Mouse (Mus musculus) stomach, postnatal 0 days (tissue): ENCODE measurements around the gene Tyms. TPM values are rescaled to one million over a fixed set of nuclear protein-coding genes. Genes with fewer than 3 reads are reported as not detected.
A peak's percentile ranks its signal among the peaks of the same experiment; 100 is the strongest.

Source experiments
- ATAC-seq: fragments of 200-750 bp; cut with Nextera tagmentation; 2 replicates; pipeline ENCODE4 v1.8.0; 2017; ENCODE audit not compliant: low FRiP score, low TSS enrichment
- DNase-seq: peaks from one replicate; pipeline ENCODE4 v3.0.0-alpha.2; 2016; ENCODE audit warnings: low spot score
- H3K27ac ChIP-seq: fragments of 300-500 bp; sonication (generic); replicated peaks from 2 replicates; pipeline ENCODE4 v1.5.1; 2014; ENCODE audit warnings: mild to moderate bottlenecking, control low read depth
- H3K27me3 ChIP-seq: fragments of 300-500 bp; sonication (generic); 2 replicates; pipeline ENCODE4 v1.6.1; 2014; ENCODE audit warnings: low read length; ENCODE audit not compliant: control insufficient read depth, insufficient read depth
- H3K36me3 ChIP-seq: fragments of 300-500 bp; sonication (generic); 2 replicates; pipeline ENCODE4 v1.6.1; 2014; ENCODE audit warnings: low read length, mixed read lengths; ENCODE audit not compliant: control insufficient read depth, insufficient read depth
- H3K4me1 ChIP-seq: fragments of 300-500 bp; sonication (generic); replicated peaks from 2 replicates; pipeline ENCODE4 v1.6.1; 2014; ENCODE audit warnings: antibody characterized with exemption; ENCODE audit not compliant: control insufficient read depth, insufficient read depth
- H3K4me2 ChIP-seq: fragments of 300-500 bp; sonication (generic); replicated peaks from 2 replicates; pipeline ENCODE4 v1.6.1; 2014; ENCODE audit warnings: low read depth, mild to moderate bottlenecking, control low read depth, moderate library complexity
- H3K4me3 ChIP-seq: fragments of 300-500 bp; sonication (generic); 2 replicates; pipeline ENCODE4 v1.5.1; 2014; ENCODE audit warnings: low read depth, low read length, control low read depth
- H3K9ac ChIP-seq: fragments of 300-500 bp; sonication (generic); 2 replicates; pipeline ENCODE4 v1.6.1; 2014; ENCODE audit warnings: mild to moderate bottlenecking, low read length, control low read depth, mixed read lengths
- H3K9me3 ChIP-seq: fragments of 300-500 bp; sonication (generic); 2 replicates; pipeline ENCODE4 v1.6.1; 2016; ENCODE audit warnings: low read length; ENCODE audit not compliant: control insufficient read depth
- CTCF ChIP-seq: IDR thresholded peaks from 2 replicates; pipeline ENCODE4 v1.5.1; 2016; ENCODE audit warnings: antibody characterized with exemption, low read depth, mild to moderate bottlenecking, moderate library complexity
- EP300 ChIP-seq: optimal IDR thresholded peaks from 2 replicates; pipeline ENCODE3; 2016; ENCODE audit warnings: antibody characterized with exemption
- WGBS: fragments of 180-500 bp; shearing (Covaris S2); extraction: QIAGEN DNeasy Blood & Tissue Kit; methylation state at CpG from one replicate; pipeline ENCODE4 v1.1.7; 2014; 5-methylcytosine and 5-hydroxymethylcytosine counted together
- polyA plus RNA-seq: library from polyadenylated mRNA; unstranded; fragments of >200 nt; fragmentation: Nextera tagmentation; extraction: Ambion mirVana; gene quantifications from 2 replicates; pipeline ENCODE4 v1.2.1, GENCODE M21; 2015

The Tyms gene
- polyA plus RNA-seq, 1 experiment from 2014 or later: 84.8 TPM

DNA sequence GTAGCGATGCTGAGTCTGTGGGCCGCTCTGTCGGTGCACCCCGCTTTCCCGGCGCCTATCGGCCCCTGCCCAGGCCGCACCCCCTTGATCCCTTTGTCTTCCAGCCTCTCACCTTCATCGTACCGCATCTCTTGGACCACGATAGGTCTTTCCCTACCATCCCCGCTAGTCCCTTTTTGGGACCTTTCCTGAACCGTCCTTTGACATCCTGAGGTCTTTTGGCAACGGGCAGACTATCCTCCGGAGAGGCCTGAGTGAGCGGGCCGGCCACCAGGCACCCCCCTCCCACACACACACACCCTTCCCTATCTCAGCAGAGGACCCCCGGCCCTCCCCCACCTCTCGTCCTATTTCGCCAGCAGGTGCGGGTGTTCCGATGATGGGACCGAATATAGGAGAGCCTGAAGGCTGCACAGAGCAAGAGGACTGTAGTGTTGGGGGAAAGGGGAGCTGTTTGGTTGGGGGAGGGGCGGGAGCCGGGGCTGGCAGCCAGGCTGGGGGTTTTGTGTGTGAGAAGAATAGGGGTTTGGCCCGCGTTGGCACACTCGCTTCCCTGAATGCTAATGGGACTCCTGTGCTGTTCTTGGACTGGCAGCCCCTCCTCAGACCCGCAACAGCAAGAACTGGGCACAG lies 32.4 kb upstream of the Tyms start, which contains the start of gene 3110082J24Rik:
TSS of gene 3110082J24Rik (minus strand) at position 419 of the 633 bp plus-strand sequence.
- ATAC-seq (no peak), DNase-seq (no peak)
- Histone ChIP-seq H3K4me1 (peaks cover 5% of the 10 kb centered on the region), H3K9ac (peak within 1 kb of the TSS; percentile 45; the same call in 1 of the 2 replicates), H3K27me3 (peaks cover 4% of the 10 kb centered on the region; the same call in 1 of the 2 replicates), H3K4me2 (peak within 1 kb of the TSS; percentile 77), H3K36me3 (no peaks in the 10 kb centered on the region), H3K27ac (no peak within 1 kb of the TSS), H3K4me3 (peak within 1 kb of the TSS; percentile 44), H3K9me3 (no peaks in the 10 kb centered on the region)
- WGBS: 6% methylated on average over 29 of the region's 29 CpGs
- no peak for TF ChIP-seq CTCF

DNA sequence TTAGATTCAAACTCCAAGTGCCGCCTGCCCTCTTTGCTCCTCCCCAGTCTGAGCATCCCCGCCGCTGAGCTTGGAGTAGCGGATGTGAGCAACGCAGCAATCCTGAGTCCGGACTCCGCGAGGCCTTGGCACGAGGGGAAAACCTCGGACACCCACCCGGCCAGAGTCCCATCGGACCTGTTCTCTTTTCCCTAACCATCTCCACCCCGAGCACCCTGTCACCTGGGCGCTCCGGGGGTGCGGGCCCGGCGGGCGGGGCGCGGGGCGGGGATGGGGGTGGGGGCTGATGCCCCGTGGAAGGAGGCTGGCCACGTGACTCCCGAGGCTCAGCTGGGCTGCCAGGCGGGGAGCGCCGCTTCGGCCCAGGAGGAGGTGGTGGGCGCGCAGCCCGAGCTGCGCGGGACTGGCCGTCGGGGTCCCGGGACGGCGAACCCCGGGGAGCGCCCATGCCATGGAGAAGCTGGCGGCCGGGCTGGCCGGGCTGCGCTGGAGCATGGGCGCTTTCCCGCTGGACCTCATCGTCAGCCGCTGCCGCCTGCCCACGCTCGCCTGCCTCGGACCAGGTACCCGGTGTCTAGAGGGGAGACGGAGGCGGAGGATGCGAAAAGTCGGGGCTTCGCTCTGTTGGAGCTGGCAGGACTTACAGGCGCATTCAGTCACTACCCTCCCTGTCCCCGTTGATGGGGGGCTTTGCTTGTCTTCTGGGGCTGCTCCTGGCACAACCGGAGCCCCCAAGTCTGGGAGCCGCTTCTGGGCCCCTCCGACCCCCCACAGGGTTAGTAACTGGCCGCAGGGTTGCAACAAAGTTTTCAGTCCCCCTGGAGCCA lies 31.6 kb upstream of the Tyms start, which contains the start of gene Garem2:
TSS of gene Garem2 (plus strand) at position 321 of the 827 bp plus-strand sequence.
- H3K27ac ChIP-seq: no peak within 1 kb of the TSS
- H3K4me3 ChIP-seq: peak within 1 kb of the TSS; percentile 44
- DNase-seq: no peak
- ATAC-seq: 0 out of 2 replicates have a peak, but pooled peaks have one; percentile 27
- H3K36me3 ChIP-seq: no peaks in the 10 kb centered on the region
- peak within 1 kb of the TSS; percentile 45; the same call in 1 of the 2 replicates for H3K9ac ChIP-seq
- H3K9me3 ChIP-seq: no peaks in the 10 kb centered on the region
- H3K27me3 ChIP-seq: peaks cover 4% of the 10 kb centered on the region; the same call in 1 of the 2 replicates
- WGBS: 1% methylated on average over 48 of the region's 65 CpGs
- peak within 1 kb of the TSS; percentile 77 for H3K4me2 ChIP-seq
- H3K4me1 ChIP-seq: peaks cover 5% of the 10 kb centered on the region
- TF ChIP-seq EP300 (no peak), CTCF (no peak)

DNA sequence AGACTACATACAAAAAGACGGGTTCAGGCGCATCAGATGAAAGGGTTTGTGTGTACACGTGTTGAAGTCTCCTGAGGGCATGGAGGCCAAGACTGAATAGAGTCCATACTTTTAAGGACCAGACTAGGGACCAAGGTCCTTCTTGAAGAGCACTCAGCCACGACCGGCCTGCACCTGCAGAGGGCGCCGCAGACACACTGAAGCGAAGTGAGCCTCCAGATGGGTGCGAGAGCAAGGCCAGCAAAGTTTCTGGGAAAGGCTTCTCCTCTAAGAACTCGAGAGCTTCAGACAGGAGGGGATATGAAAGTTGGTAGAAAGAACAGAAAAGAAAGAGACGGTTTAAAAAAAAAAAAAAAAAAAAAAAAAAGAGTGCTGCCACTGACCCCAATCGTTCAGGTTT lies 30.9 kb upstream of the Tyms start:
- DNase-seq: no peak
- peak overlapping the region; percentile 77 for H3K4me2 ChIP-seq
- H3K36me3 ChIP-seq: no peaks in the 10 kb centered on the region
- H3K9ac ChIP-seq: no peak overlapping the region
- no peak overlapping the region for H3K27ac ChIP-seq
- ATAC-seq: no peak
- TF ChIP-seq EP300 (no peak), CTCF (peak; percentile 75)
- peaks cover 4% of the 10 kb centered on the region; the same call in 1 of the 2 replicates for H3K27me3 ChIP-seq
- 6% methylated on average over 12 of the region's 12 CpGs for WGBS
- peaks cover 5% of the 10 kb centered on the region for H3K4me1 ChIP-seq
- H3K4me3 ChIP-seq: 0 out of 2 replicates have a peak overlapping the region, but pooled peaks have one; percentile 44
- no peaks in the 10 kb centered on the region for H3K9me3 ChIP-seq

- H3K4me1 ChIP-seq: peaks cover 5% of the 10 kb centered on the region
- TF ChIP-seq EP300 (no peak), CTCF (no peak)
- ATAC-seq: no peak
- DNase-seq: no peak
- H3K4me3 ChIP-seq: no peak overlapping the region
- H3K9ac ChIP-seq: no peak overlapping the region
- no peaks in the 10 kb centered on the region for H3K9me3 ChIP-seq
- 83% methylated on average over 3 of the region's 3 CpGs for WGBS
- H3K27ac ChIP-seq: no peak overlapping the region
- H3K27me3 ChIP-seq: peaks cover 4% of the 10 kb centered on the region; the same call in 1 of the 2 replicates
- H3K4me2 ChIP-seq: no peak overlapping the region
- no peaks in the 10 kb centered on the region for H3K36me3 ChIP-seq
These were observed 29.9 kb upstream of the Tyms start for GRCm38 (mm10) chr5:30103340-30103739.

DNA sequence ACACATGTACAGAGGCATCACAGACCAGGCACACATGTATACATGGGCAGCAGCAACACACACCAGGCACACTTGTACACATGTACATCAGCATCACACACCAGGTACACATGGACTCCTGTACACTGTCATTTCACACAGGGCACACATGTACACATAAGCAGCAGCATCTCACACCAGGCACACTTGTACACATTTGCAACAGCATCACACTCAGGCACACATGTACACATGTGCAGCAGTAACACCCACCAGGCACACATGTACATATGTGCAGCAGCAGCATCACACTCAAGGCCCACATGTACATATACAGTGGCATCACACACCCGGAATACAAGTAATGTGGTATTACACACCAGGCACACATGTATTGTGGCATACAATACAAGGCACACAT lies 24.8 kb upstream of the Tyms start:
- no peak for ATAC-seq
- no peaks in the 10 kb centered on the region for H3K9me3 ChIP-seq
- no peaks in the 10 kb centered on the region for H3K36me3 ChIP-seq
- H3K27ac ChIP-seq: no peak overlapping the region
- WGBS: 85% methylated on average over 1 of the region's 1 CpGs
- TF ChIP-seq EP300 (no peak), CTCF (no peak)
- no peak overlapping the region for H3K4me3 ChIP-seq
- no peaks in the 10 kb centered on the region for H3K27me3 ChIP-seq
- no peak for DNase-seq
- no peak overlapping the region for H3K4me2 ChIP-seq
- H3K4me1 ChIP-seq: no peaks in the 10 kb centered on the region
- H3K9ac ChIP-seq: no peak overlapping the region
